Mouse (Mus musculus): Measurements from ENCODE around the gene Ninj1. TPM values are rescaled to one million over a fixed set of nuclear protein-coding genes. Genes with fewer than 3 reads are reported as not detected.
A peak's percentile ranks its signal among the peaks of the same experiment; 100 is the strongest.

The Ninj1 gene
- 100 to 1,000 TPM; 110 to 136 TPM for total RNA-seq (2021)

GRCm38 (mm10) chr13:49187288-49188218 is at the start of gene Ninj1:
Gene Ninj1 (plus strand): TSS chr13:49187485.
- DNase-seq = peak; percentile 85 to 90
- intact Hi-C loops (cut with DNase I) = loop anchor here (5.0 kb wide), 1 partner anchor 320 kb away; no protein-coding TSS in a partner anchor

GRCm38 (mm10) chr13:49140567-49140966 is 46.7 kb upstream of the Ninj1 start:
- intact Hi-C loops (cut with DNase I) = no loop called here
- no peak for DNase-seq

- intact Hi-C loops (cut with DNase I) = no loop called here
- DNase-seq = no peak
Measured at GRCm38 (mm10) chr13:49142396-49142795, 44.9 kb upstream of the Ninj1 start.

- DNase-seq = no peak
- intact Hi-C loops (cut with DNase I) = no loop called here
Measured at GRCm38 (mm10) chr13:49143323-49143722, 44.0 kb upstream of the Ninj1 start.

GRCm38 (mm10) chr13:49144451-49144850 is 42.8 kb upstream of the Ninj1 start:
- intact Hi-C loops (cut with DNase I) = loop anchor here (2.0 kb wide), 1 partner anchor 58 kb away; no protein-coding TSS in a partner anchor
- DNase-seq = no peak

GRCm38 (mm10) chr13:49145396-49145795 is 41.9 kb upstream of the Ninj1 start:
- DNase-seq = no peak
- intact Hi-C loops (cut with DNase I) = loop anchor here (2.0 kb wide), 1 partner anchor 59 kb away; no protein-coding TSS in a partner anchor

GRCm38 (mm10) chr13:49146040-49146697 is 41.1 kb upstream of the Ninj1 start:
- no peak for DNase-seq
- intact Hi-C loops (cut with DNase I) = no loop called here

GRCm38 (mm10) chr13:49146698-49147006 is 40.6 kb upstream of the Ninj1 start:
- DNase-seq = no peak
- intact Hi-C loops (cut with DNase I) = no loop called here

GRCm38 (mm10) chr13:49147007-49147857 is 40.1 kb upstream of the Ninj1 start:
- intact Hi-C loops (cut with DNase I) = no loop called here
- peak in 1 of 2 experiments; percentile 62 for DNase-seq

GRCm38 (mm10) chr13:49147858-49148226 is 39.4 kb upstream of the Ninj1 start, which contains the start of gene Wnk2:
Gene Wnk2 (minus strand): TSS chr13:49148014.
- DNase-seq = peak; percentile 69 to 75
- intact Hi-C loops (cut with DNase I) = loop anchor here (2.0 kb wide), 1 partner anchor 85 kb away; no protein-coding TSS in a partner anchor

- intact Hi-C loops (cut with DNase I) = loop anchor here (2.0 kb wide), 1 partner anchor 86 kb away; no protein-coding TSS in a partner anchor
- no peak for DNase-seq
Measured at GRCm38 (mm10) chr13:49148687-49149086, 38.6 kb upstream of the Ninj1 start.

GRCm38 (mm10) chr13:49154028-49154427 is 33.3 kb upstream of the Ninj1 start:
- no peak for DNase-seq
- intact Hi-C loops (cut with DNase I) = no loop called here

GRCm38 (mm10) chr13:49154621-49155020 is 32.7 kb upstream of the Ninj1 start:
- intact Hi-C loops (cut with DNase I) = no loop called here

GRCm38 (mm10) chr13:49156645-49157044 is 30.6 kb upstream of the Ninj1 start:
- intact Hi-C loops (cut with DNase I) = no loop called here
- no peak for DNase-seq

More at GRCm38 (mm10) chr13:49154621-49155020, 32.7 kb upstream of the Ninj1 start:
- DNase-seq = no peak

- no peak for DNase-seq
- intact Hi-C loops (cut with DNase I) = no loop called here
Measured at GRCm38 (mm10) chr13:49158040-49158713, 29.1 kb upstream of the Ninj1 start.

- DNase-seq = no peak
Measured at GRCm38 (mm10) chr13:49161236-49161635, 26.0 kb upstream of the Ninj1 start.

GRCm38 (mm10) chr13:49162722-49163121 is 24.6 kb upstream of the Ninj1 start:
- intact Hi-C loops (cut with DNase I) = no loop called here
- no peak for DNase-seq

More at GRCm38 (mm10) chr13:49161236-49161635, 26.0 kb upstream of the Ninj1 start:
- intact Hi-C loops (cut with DNase I) = no loop called here

GRCm38 (mm10) chr13:49163645-49164044 is 23.6 kb upstream of the Ninj1 start:
- DNase-seq = no peak
- intact Hi-C loops (cut with DNase I) = no loop called here

GRCm38 (mm10) chr13:49167081-49167480 is 20.2 kb upstream of the Ninj1 start:
- DNase-seq = no peak
- intact Hi-C loops (cut with DNase I) = no loop called here

Measured in heart, postnatal 36 days (tissue).